Mouse (Mus musculus): ENCODE measurements around the gene Eef1b2. TPM values are rescaled to one million over a fixed set of nuclear protein-coding genes. Genes with fewer than 3 reads are reported as not detected.

Gene Eef1b2
- 535 TPM for polyA plus RNA-seq (2017; shearing (Covaris generic))

DNA sequence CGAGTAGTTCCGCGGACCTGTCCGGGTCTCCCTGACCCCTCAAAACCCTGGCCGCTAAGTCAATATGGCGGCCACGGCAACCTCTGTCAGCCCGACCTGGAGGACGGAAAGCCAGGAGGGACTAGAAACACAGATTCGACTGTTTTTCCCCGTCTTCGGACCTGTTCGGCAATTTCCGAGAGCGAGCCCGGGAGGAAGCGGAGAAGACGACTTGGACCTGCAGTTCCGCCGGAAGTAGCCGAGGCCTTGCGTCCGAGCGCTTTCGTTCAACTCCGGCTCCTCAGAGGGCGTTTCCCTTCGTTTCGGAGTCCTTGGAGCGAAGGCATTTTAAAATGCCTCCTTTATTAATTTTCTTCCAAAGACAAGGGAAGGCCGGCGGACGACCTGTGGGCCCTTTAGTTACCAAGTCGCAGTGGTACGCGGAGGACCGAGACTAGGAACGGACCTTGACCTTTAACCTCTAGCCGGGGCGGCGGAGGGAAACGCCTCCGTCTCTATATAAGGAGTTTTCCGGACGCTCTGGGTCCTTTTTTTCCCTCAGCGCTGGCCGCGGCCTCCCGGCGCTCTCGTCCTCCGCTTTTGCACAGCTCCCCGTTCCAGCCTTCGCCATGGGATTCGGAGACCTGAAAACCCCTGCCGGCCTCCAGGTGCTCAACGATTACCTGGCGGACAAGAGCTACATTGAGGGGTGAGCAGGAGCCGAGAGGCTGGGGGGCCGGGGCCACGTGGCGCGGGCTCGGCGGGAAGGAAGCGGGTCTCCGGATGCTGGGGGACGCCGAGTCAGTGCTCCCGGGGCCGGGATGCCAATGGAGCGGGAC, at the start of gene Eef1b2, which contains the start of gene Ndufs1:
Eef1b2 (plus strand) TSS at position 222 of the 818 bp plus-strand sequence.
Ndufs1 (minus strand) TSS at position 230 of the 818 bp plus-strand sequence.

DNA sequence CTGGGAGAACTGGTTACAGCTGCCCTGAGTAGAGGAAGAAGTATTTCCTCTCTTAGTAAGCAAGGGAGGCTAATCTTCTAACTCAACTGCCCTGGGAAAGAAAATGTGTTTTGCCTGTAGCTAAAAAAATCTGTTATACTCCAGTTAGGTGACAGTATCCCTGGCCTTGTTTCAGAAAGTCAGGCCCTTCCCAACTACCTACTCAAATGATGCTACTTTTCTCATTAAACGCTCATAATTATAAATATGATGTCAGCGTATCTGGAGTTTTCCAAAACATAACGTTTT, 37.6 kb downstream of the Eef1b2 start, which contains the start of gene Gpr1:
Gpr1 (minus strand) TSS at position 273 of the 288 bp plus-strand sequence.

Other genes starting within 250 kb of the Eef1b2 start
- gene Ino80d, start 62.2 kb upstream of the Eef1b2 start, polyA plus RNA-seq (2017; shearing (Covaris generic)) = 26.0 TPM
- 91.9 TPM for gene Ndufs1, start within 50 bp of the Eef1b2 start, polyA plus RNA-seq (2017; shearing (Covaris generic))
- gene Gpr1, start 37.7 kb downstream of the Eef1b2 start, polyA plus RNA-seq (2017; shearing (Covaris generic)) = not detected
- 0.09 TPM for gene Zdbf2, start 96.4 kb downstream of the Eef1b2 start, polyA plus RNA-seq (2017; shearing (Covaris generic))